Mouse (Mus musculus) heart, postnatal 0 days (tissue): ENCODE results near the gene Snapc4. TPM values are rescaled to one million over a fixed set of nuclear protein-coding genes. Genes with fewer than 3 reads are reported as not detected.

Experiments used
- ATAC-seq: fragments of 200-750 bp; cut with Nextera tagmentation; 2 replicates; pipeline ENCODE4 v1.8.0; 2017; ENCODE audit warnings: low read depth, moderate number of reproducible peaks, moderate library complexity; ENCODE audit not compliant: insufficient read depth
- DNase-seq: peaks from one replicate; pipeline ENCODE4 v3.0.0-alpha.2; 2016; ENCODE audit warnings: low spot score
- H3K27ac ChIP-seq: fragments of 300-500 bp; sonication (generic); 2 replicates; pipeline ENCODE4 v1.5.1; 2014; ENCODE audit warnings: low read depth, mild to moderate bottlenecking
- H3K27me3 ChIP-seq: fragments of 300-500 bp; sonication (generic); 2 replicates; pipeline ENCODE4 v1.6.1; 2014; ENCODE audit warnings: low read length, mixed read lengths; ENCODE audit not compliant: control insufficient read depth, insufficient read depth
- H3K36me3 ChIP-seq: fragments of 300-500 bp; sonication (generic); replicated peaks from 2 replicates; pipeline ENCODE4 v1.6.1; 2014; ENCODE audit warnings: low read length, mixed read lengths; ENCODE audit not compliant: control insufficient read depth, insufficient read depth
- H3K4me1 ChIP-seq: fragments of 300-500 bp; sonication (generic); 2 replicates; pipeline ENCODE4 v1.6.1; 2014; ENCODE audit warnings: antibody characterized with exemption; ENCODE audit not compliant: control insufficient read depth, insufficient read depth
- H3K4me2 ChIP-seq: fragments of 300-500 bp; sonication (generic); 2 replicates; pipeline ENCODE4 v1.6.1; 2014; ENCODE audit warnings: low read depth, mild to moderate bottlenecking, low read length, moderate library complexity
- H3K4me3 ChIP-seq: fragments of 300-500 bp; sonication (generic); 2 replicates; pipeline ENCODE4 v1.5.1; 2014; ENCODE audit warnings: low read depth, low read length
- H3K9ac ChIP-seq: fragments of 300-500 bp; sonication (generic); replicated peaks from 2 replicates; pipeline ENCODE4 v1.6.1; 2014; ENCODE audit warnings: low read depth, low read length, mixed read lengths
- H3K9me3 ChIP-seq: fragments of 300-500 bp; sonication (generic); replicated peaks from 2 replicates; pipeline ENCODE4 v1.6.1; 2016; ENCODE audit warnings: low read length; ENCODE audit not compliant: control insufficient read depth
- CTCF ChIP-seq: IDR thresholded peaks from 2 replicates; pipeline ENCODE4 v1.5.1; 2016; ENCODE audit warnings: antibody characterized with exemption, control low read depth, low read depth
- EP300 ChIP-seq: IDR thresholded peaks from 2 replicates; pipeline ENCODE4 v1.6.1; 2016; ENCODE audit warnings: antibody characterized with exemption, low read depth
- WGBS: fragments of 180-500 bp; shearing (Covaris S2); extraction: QIAGEN DNeasy Blood & Tissue Kit; methylation state at CpG from one replicate; pipeline ENCODE4 v1.1.7; 2014; 5-methylcytosine and 5-hydroxymethylcytosine counted together
- polyA plus RNA-seq: library from polyadenylated mRNA; unstranded; fragments of >200 nt; fragmentation: Nextera tagmentation; extraction: Ambion mirVana; gene quantifications from 2 replicates; pipeline ENCODE4 v1.2.1, GENCODE M21; 2015
- total RNA-seq: library from RNA; depleted of rRNA; stranded (reverse); fragments of >200 nt; gene quantifications from 2 replicates; pipeline ENCODE4 v1.2.3, GENCODE M21; 2014; ENCODE audit warnings: low replicate concordance

Snapc4 gene
- total and polyA plus RNA-seq, 2 experiments from 2014 or later = 8.1 to 9.6 TPM

DNA sequence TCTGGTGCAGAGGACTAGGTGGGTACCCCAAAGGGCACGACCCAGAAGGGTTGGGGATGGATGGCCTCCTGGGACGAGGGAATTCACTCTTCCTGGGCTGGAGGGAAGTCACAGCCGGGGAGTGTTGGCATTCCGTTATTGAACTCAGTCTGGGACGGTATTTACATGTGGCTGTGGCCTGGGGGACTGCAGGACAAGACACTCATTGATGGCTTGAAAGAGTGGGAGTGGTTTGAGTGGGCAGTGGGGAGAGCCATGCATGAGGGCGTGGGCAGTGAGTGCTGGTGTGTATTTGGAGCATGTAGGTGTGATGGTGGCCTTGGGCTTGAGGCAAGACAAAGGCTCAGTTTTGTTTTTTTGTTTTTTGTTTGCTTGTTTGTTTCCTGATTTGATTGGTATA lies 49.8 kb downstream of the Snapc4 start:
- peaks cover 9% of the 10 kb centered on the region; the same call in 1 of the 2 replicates for H3K4me1 ChIP-seq
- no peak overlapping the region for H3K4me3 ChIP-seq
- H3K4me2 ChIP-seq = no peak overlapping the region
- DNase-seq = no peak
- peak overlapping the region; percentile 92 for H3K27ac ChIP-seq
- TF ChIP-seq EP300 (no peak), CTCF (no peak)
- H3K36me3 ChIP-seq = peaks cover 17% of the 10 kb centered on the region
- no peak overlapping the region for H3K9ac ChIP-seq
- no peak for ATAC-seq
- no peaks in the 10 kb centered on the region for H3K27me3 ChIP-seq
- no peaks in the 10 kb centered on the region for H3K9me3 ChIP-seq
- WGBS = 78% methylated on average over 6 of the region's 6 CpGs

DNA sequence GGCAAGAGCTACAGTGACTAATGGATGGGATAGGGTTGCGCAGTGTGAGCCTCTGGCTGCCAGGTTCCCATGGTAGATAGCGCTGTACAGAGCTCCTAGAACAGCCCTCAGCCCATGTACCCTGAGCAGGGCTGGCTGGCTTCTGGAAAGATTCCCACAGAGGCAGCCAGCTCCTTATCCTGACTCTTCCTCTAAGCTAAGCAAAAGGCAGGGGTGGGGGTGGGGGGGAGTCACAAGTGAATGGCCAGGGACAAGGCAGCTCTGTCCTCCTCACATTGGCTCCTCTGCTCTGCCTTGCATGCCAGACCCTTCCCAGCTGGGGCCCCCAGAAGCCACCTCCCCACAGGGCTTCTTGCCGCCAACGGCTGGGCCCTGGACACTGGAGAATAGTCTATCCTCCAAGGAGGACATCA lies 50.4 kb downstream of the Snapc4 start:
- peak overlapping the region; percentile 92 for H3K27ac ChIP-seq
- H3K4me3 ChIP-seq = no peak overlapping the region
- H3K27me3 ChIP-seq = no peaks in the 10 kb centered on the region
- peaks cover 18% of the 10 kb centered on the region for H3K36me3 ChIP-seq
- ATAC-seq (peak; percentile 49), DNase-seq (no peak)
- H3K9ac ChIP-seq = no peak overlapping the region
- no peak for TF ChIP-seq EP300
- TF ChIP-seq CTCF = no peak
- WGBS = 64% methylated on average over 4 of the region's 4 CpGs
- peaks cover 14% of the 10 kb centered on the region; the same call in 1 of the 2 replicates for H3K4me1 ChIP-seq
- no peaks in the 10 kb centered on the region for H3K9me3 ChIP-seq
- H3K4me2 ChIP-seq = no peak overlapping the region

DNA sequence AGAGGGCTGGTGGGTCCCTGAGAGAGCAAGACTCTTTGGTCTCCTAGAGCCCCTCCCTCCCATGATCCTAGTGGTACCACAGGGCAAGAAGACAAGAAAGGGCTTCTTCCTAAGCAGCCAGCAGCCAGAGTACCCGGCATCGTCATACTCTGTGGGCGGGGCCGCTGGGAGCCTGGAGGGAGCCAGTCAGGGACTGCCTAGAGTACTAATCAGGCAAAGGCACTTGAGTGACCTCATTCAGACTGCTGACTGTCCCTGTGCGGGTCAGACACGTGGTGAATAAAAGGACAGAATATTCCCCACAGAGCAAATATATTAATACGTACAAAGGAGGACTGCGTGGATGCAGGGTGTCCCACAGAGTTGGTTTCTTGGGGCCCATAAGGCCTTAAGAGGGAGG lies 51.1 kb downstream of the Snapc4 start:
- TF ChIP-seq EP300 = 0 out of 2 replicates have a peak, but pooled peaks have one; percentile 41
- no peak for TF ChIP-seq CTCF
- H3K36me3 ChIP-seq = peaks cover 24% of the 10 kb centered on the region
- H3K9me3 ChIP-seq = no peaks in the 10 kb centered on the region
- H3K4me3 ChIP-seq = no peak overlapping the region
- H3K4me2 ChIP-seq = no peak overlapping the region
- no peak overlapping the region for H3K9ac ChIP-seq
- no peaks in the 10 kb centered on the region for H3K27me3 ChIP-seq
- WGBS = 35% methylated on average over 8 of the region's 8 CpGs
- H3K27ac ChIP-seq = peak overlapping the region; percentile 92
- ATAC-seq = peak; percentile 90
- H3K4me1 ChIP-seq = peaks cover 15% of the 10 kb centered on the region; the same call in 1 of the 2 replicates
- peak; percentile 93 for DNase-seq

DNA sequence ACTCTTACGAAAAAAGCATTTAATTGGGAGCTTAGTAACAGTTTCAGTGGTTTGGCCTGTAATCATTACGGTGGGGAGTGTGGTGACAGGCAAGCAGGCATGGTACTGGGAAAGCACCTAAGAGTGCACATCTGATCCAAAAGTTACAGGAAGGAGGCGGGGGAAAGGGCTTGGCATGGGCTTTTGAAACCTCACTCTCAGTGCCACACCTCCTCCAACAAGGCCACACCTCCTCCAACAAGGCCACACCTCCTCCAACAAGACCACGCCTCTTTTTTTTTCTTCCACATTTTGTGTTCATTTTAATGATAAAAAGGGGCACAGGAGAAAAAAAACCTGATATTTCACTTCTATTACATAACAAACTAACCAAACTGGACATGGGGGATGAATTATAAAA lies 52.6 kb downstream of the Snapc4 start:
- Histone ChIP-seq H3K27ac (no peak overlapping the region), H3K4me1 (peaks cover 23% of the 10 kb centered on the region; the same call in 1 of the 2 replicates), H3K9me3 (no peaks in the 10 kb centered on the region), H3K4me3 (no peak overlapping the region), H3K36me3 (peaks cover 34% of the 10 kb centered on the region), H3K4me2 (no peak overlapping the region), H3K9ac (no peak overlapping the region), H3K27me3 (no peaks in the 10 kb centered on the region)
- no peak for ATAC-seq
- no peak for TF ChIP-seq EP300
- no peak for TF ChIP-seq CTCF
- no peak for DNase-seq
- 90% methylated on average over 4 of the region's 4 CpGs for WGBS

DNA sequence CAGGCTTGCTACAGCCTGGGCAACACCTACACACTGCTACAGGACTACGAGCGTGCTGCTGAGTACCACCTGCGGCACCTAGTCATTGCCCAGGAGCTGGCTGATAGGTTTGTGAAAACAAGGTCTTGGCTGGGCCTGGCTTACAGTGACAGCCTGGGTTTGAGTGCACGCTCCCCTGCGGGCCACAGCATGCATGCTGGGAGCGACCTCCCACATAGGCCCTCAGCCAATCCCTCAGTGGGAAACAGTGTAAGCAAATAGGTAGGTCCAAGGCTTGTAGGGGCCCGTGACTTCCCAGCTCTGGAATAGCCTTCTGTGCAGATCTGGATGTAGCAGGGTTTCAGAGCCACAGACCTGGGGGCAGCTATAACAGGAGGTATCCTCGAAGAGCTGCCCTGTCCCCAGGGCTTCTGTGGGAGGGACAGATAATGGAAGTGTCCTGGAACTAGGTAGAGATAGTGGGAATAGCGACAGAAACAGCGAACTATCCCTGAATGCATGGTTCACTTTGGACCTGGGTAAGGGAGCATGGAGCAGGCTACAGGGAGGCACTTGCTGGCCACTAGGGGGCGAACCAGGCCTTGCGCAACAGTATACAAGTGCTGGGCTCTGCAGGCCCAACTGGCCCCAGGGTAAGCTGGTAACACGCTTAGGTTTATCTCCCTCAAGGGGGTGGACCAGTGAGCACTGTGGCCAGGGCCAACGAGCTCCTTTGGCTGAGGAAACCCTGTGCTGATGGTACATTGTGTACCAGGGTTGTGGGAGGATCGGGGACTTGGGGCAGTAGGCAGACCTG lies 54.9 kb downstream of the Snapc4 start:
- Histone ChIP-seq H3K4me2 (no peak overlapping the region), H3K4me1 (peaks cover 27% of the 10 kb centered on the region; the same call in 1 of the 2 replicates), H3K27ac (peak overlapping the region; percentile 77), H3K27me3 (no peaks in the 10 kb centered on the region), H3K4me3 (no peak overlapping the region), H3K9ac (0 out of 2 replicates have a peak overlapping the region, but pooled peaks have one; percentile 8), H3K9me3 (no peaks in the 10 kb centered on the region), H3K36me3 (peaks cover 34% of the 10 kb centered on the region)
- ATAC-seq = peak; percentile 73
- 0 out of 2 replicates have a peak, but pooled peaks have one; percentile 10 for TF ChIP-seq EP300
- peak; percentile 95 for TF ChIP-seq CTCF
- WGBS = 54% methylated on average over 15 of the region's 15 CpGs
- DNase-seq = peak; percentile 72
